Mouse (Mus musculus): ENCODE data around the gene Prss35. TPM values are rescaled to one million over a fixed set of nuclear protein-coding genes. Genes with fewer than 3 reads are reported as not detected.

Gene Prss35
- polyA plus RNA-seq, 1 experiment from 2014 or later = 35.7 TPM

DNA sequence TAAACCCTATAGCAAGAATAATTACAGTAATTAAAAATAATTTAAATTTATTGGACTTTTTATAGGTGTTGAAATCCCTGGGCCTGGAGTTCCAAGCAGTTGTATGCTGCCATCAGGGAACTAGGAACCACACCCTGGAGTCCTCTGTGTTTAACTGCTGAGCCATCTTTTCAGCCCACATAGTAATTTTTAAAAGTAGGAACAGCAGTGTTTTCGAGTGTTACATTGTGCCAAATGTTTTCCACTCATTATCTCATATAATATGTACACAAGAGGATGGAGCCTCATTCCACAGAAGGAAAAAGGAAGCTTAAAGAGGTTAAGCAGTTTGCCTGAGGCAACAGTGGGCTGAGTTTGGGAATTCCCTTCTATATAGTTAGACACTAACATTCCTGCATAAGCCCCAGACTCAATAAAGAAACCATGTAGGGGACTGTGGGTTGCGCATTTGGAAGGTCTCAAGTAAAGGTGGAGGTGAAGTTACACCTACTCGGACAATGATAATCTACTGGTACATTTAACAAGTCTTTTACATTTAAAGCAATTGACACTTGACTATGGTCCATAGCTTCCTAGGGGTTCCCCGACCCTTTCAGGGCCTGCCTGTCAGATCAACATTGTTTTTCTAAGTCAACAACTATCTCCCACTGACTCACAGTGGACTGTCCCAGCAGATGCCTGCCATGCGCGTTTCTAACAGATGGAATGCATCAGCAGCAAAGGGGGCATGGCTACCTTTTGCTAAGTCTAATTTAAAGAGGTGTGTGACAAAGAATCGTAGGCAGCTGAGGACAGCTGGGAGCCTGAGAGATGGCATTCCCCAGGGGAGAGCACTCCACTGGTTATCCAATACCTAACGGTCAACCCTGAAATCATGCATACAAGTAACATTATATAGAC, 19.3 kb downstream of the Prss35 start:
- no peak overlapping the region for H3K27ac ChIP-seq (replicated peaks in 1 of 2; ENCODE audit: control insufficient read depth in 1 of 2, insufficient read depth in 1 of 2, low read depth in 2 of 2, low read length in 2 of 2)
- peaks cover 26% of the 10 kb centered on the region for H3K36me3 ChIP-seq (ENCODE audit: control insufficient read depth, insufficient read depth, low read length)
- no peak overlapping the region for H3K9ac ChIP-seq (ENCODE audit: low read length)
- no peaks in the 10 kb centered on the region for H3K27me3 ChIP-seq (ENCODE audit: control insufficient read depth, insufficient read depth, low read length)
- no peak for ATAC-seq (ENCODE audit: insufficient number of reproducible peaks, insufficient read depth, low FRiP score, low read depth)
- no peak overlapping the region for H3K4me2 ChIP-seq (ENCODE audit: low read length)
- no peaks in the 10 kb centered on the region for H3K9me3 ChIP-seq (ENCODE audit: control insufficient read depth, low read length)
- H3K4me1 ChIP-seq (ENCODE audit: control insufficient read depth in 2 of 2, insufficient read depth in 2 of 2, low read length in 2 of 2) = no peaks in the 10 kb centered on the region
- WGBS = 50% methylated on average over 8 of the region's 8 CpGs
- no peak overlapping the region for H3K4me3 ChIP-seq (ENCODE audit: control insufficient read depth in 1 of 2, insufficient read depth in 1 of 2, low read depth in 1 of 2, low read length in 2 of 2)

DNA sequence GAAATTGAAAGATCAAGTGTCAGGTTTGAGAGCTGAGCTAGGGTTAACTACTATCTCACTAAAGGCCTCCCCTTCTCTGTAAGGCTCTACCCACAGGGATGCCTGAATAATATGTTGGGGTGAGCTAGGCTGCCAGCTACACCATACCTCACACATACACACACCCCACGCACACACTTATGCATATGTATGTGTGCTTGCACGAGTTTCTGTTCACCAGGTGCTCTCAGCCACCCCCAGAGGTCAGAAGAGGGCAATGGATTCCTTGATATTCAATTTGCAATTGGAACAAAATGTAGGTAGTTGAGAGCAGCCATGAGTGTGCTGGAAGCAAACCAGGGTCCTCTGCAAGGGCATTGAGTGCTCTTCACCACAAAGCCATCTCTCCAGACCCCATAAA, 20.6 kb downstream of the Prss35 start:
- H3K4me1 ChIP-seq (ENCODE audit: control insufficient read depth in 2 of 2, insufficient read depth in 2 of 2, low read length in 2 of 2) = no peaks in the 10 kb centered on the region
- H3K9ac ChIP-seq (ENCODE audit: low read length) = no peak overlapping the region
- no peak overlapping the region for H3K27ac ChIP-seq (replicated peaks in 1 of 2; ENCODE audit: control insufficient read depth in 1 of 2, insufficient read depth in 1 of 2, low read depth in 2 of 2, low read length in 2 of 2)
- H3K4me2 ChIP-seq (ENCODE audit: low read length) = no peak overlapping the region
- 58% methylated on average over 2 of the region's 2 CpGs for WGBS
- no peaks in the 10 kb centered on the region for H3K9me3 ChIP-seq (ENCODE audit: control insufficient read depth, low read length)
- no peak overlapping the region for H3K4me3 ChIP-seq (ENCODE audit: control insufficient read depth in 1 of 2, insufficient read depth in 1 of 2, low read depth in 1 of 2, low read length in 2 of 2)
- H3K36me3 ChIP-seq (ENCODE audit: control insufficient read depth, insufficient read depth, low read length) = peaks cover 35% of the 10 kb centered on the region
- no peaks in the 10 kb centered on the region for H3K27me3 ChIP-seq (ENCODE audit: control insufficient read depth, insufficient read depth, low read length)
- ATAC-seq (ENCODE audit: insufficient number of reproducible peaks, insufficient read depth, low FRiP score, low read depth) = no peak

DNA sequence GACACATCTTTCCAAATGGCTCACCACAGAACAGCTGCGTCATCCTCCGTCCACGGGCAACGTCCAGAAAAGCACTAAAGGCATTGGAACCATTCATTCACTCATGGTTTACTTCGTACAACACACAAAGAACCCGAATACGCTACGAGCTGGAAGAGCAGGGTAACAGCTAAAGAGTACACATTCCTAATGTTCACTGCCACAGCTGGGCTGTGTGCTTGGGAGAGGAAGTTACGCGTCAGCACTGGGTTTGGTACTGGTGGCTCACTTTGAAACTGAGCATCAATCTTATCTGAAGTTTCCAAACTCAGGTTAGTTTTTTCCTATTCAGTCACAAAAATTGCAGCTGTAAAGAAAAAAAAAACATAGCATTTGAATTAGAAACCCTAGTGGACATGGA, 23.5 kb downstream of the Prss35 start:
- ATAC-seq (ENCODE audit: insufficient number of reproducible peaks, insufficient read depth, low FRiP score, low read depth) = no peak

DNA sequence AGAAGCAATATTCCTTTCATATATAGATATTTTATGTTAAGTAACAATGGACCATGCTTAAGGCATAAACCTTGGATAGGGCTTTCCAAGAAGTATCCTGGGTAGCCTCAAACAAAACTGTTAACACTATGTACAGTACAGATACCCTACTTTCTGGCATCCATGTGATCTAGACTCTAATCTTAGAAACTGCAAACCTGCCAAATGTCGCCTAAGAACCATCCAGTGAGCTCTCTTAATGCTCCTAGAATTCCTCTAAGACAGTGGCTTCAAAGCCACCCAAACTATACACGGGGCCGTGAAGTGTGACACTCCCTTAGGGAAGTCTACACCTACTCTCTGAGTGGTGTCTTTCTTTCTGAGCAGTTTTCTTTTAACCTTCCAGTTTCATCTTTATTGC, 29.4 kb downstream of the Prss35 start:
- ATAC-seq (ENCODE audit: insufficient number of reproducible peaks, insufficient read depth, low FRiP score, low read depth) = no peak
- H3K9me3 ChIP-seq (ENCODE audit: control insufficient read depth, low read length) = no peaks in the 10 kb centered on the region
- H3K4me1 ChIP-seq (ENCODE audit: control insufficient read depth in 2 of 2, insufficient read depth in 2 of 2, low read length in 2 of 2) = 0 out of 4 replicates have a peak, but pooled peaks cover 0 to 5% of the 10 kb centered on the region in 2 experiments
- no peak overlapping the region for H3K9ac ChIP-seq (ENCODE audit: low read length)
- peaks cover 89% of the 10 kb centered on the region for H3K36me3 ChIP-seq (ENCODE audit: control insufficient read depth, insufficient read depth, low read length)
- no peaks in the 10 kb centered on the region for H3K27me3 ChIP-seq (ENCODE audit: control insufficient read depth, insufficient read depth, low read length)
- H3K4me3 ChIP-seq (ENCODE audit: control insufficient read depth in 1 of 2, insufficient read depth in 1 of 2, low read depth in 1 of 2, low read length in 2 of 2) = no peak overlapping the region
- no peak overlapping the region for H3K27ac ChIP-seq (replicated peaks in 1 of 2; ENCODE audit: control insufficient read depth in 1 of 2, insufficient read depth in 1 of 2, low read depth in 2 of 2, low read length in 2 of 2)
- no peak overlapping the region for H3K4me2 ChIP-seq (ENCODE audit: low read length)
- WGBS = 57% methylated on average over 3 of the region's 3 CpGs

More for the DNA sequence above, 23.5 kb downstream of the Prss35 start:
- Histone ChIP-seq H3K4me1 (ENCODE audit: control insufficient read depth in 2 of 2, insufficient read depth in 2 of 2, low read length in 2 of 2) (no peaks in the 10 kb centered on the region), H3K9ac (ENCODE audit: low read length) (no peak overlapping the region), H3K4me3 (ENCODE audit: control insufficient read depth in 1 of 2, insufficient read depth in 1 of 2, low read depth in 1 of 2, low read length in 2 of 2) (no peak overlapping the region), H3K4me2 (ENCODE audit: low read length) (no peak overlapping the region), H3K9me3 (ENCODE audit: control insufficient read depth, low read length) (no peaks in the 10 kb centered on the region), H3K27me3 (ENCODE audit: control insufficient read depth, insufficient read depth, low read length) (no peaks in the 10 kb centered on the region), H3K36me3 (ENCODE audit: control insufficient read depth, insufficient read depth, low read length) (peaks cover 63% of the 10 kb centered on the region), H3K27ac (replicated peaks in 1 of 2; ENCODE audit: control insufficient read depth in 1 of 2, insufficient read depth in 1 of 2, low read depth in 2 of 2, low read length in 2 of 2) (no peak overlapping the region)
- 70% methylated on average over 10 of the region's 10 CpGs for WGBS

GRCm38 (mm10) chr9:86773996-86774395, 30.5 kb downstream of the Prss35 start:
- ATAC-seq (ENCODE audit: insufficient number of reproducible peaks, insufficient read depth, low FRiP score, low read depth) = no peak
- Histone ChIP-seq H3K9me3 (ENCODE audit: control insufficient read depth, low read length) (no peaks in the 10 kb centered on the region), H3K27me3 (ENCODE audit: control insufficient read depth, insufficient read depth, low read length) (no peaks in the 10 kb centered on the region), H3K4me3 (ENCODE audit: control insufficient read depth in 1 of 2, insufficient read depth in 1 of 2, low read depth in 1 of 2, low read length in 2 of 2) (no peak overlapping the region), H3K27ac (replicated peaks in 1 of 2; ENCODE audit: control insufficient read depth in 1 of 2, insufficient read depth in 1 of 2, low read depth in 2 of 2, low read length in 2 of 2) (no peak overlapping the region), H3K4me1 (ENCODE audit: control insufficient read depth in 2 of 2, insufficient read depth in 2 of 2, low read length in 2 of 2) (0 out of 4 replicates have a peak, but pooled peaks cover 0 to 5% of the 10 kb centered on the region in 2 experiments), H3K4me2 (ENCODE audit: low read length) (no peak overlapping the region), H3K9ac (ENCODE audit: low read length) (no peak overlapping the region), H3K36me3 (ENCODE audit: control insufficient read depth, insufficient read depth, low read length) (peaks cover 92% of the 10 kb centered on the region)
- WGBS = 72% methylated on average over 8 of the region's 8 CpGs

- Histone ChIP-seq H3K9me3 (ENCODE audit: control insufficient read depth, low read length) (no peaks in the 10 kb centered on the region), H3K36me3 (ENCODE audit: control insufficient read depth, insufficient read depth, low read length) (peaks cover 94% of the 10 kb centered on the region), H3K4me1 (ENCODE audit: control insufficient read depth in 2 of 2, insufficient read depth in 2 of 2, low read length in 2 of 2) (0 out of 4 replicates have a peak, but pooled peaks cover 0 to 5% of the 10 kb centered on the region in 2 experiments), H3K4me3 (ENCODE audit: control insufficient read depth in 1 of 2, insufficient read depth in 1 of 2, low read depth in 1 of 2, low read length in 2 of 2) (no peak overlapping the region), H3K27ac (replicated peaks in 1 of 2; ENCODE audit: control insufficient read depth in 1 of 2, insufficient read depth in 1 of 2, low read depth in 2 of 2, low read length in 2 of 2) (no peak overlapping the region), H3K9ac (ENCODE audit: low read length) (no peak overlapping the region), H3K27me3 (ENCODE audit: control insufficient read depth, insufficient read depth, low read length) (no peaks in the 10 kb centered on the region), H3K4me2 (ENCODE audit: low read length) (no peak overlapping the region)
- no peak for ATAC-seq (ENCODE audit: insufficient number of reproducible peaks, insufficient read depth, low FRiP score, low read depth)
- 92% methylated on average over 6 of the region's 6 CpGs for WGBS
Measured at GRCm38 (mm10) chr9:86775374-86775773, 31.9 kb downstream of the Prss35 start.

DNA sequence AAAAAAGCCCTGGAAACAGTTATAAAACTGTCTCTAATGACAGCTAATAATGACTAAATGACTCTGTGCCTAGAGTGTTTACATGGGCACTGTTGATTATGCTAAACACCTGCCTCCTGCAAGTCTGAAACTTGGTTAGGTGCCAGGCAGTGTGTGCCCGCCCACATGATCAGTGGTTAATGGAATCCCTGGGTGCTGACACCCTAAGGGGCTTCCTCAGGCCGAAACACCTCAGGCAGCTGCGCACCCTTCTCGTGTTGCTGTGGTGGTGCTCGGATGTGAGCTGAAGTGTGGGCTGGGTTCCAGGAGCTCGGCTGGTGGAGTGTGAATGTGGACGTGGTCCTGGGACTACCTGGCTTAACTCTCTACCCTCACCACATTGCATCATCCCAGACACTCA, 33.9 kb downstream of the Prss35 start:
- no peak overlapping the region for H3K27ac ChIP-seq (replicated peaks in 1 of 2; ENCODE audit: control insufficient read depth in 1 of 2, insufficient read depth in 1 of 2, low read depth in 2 of 2, low read length in 2 of 2)
- H3K36me3 ChIP-seq (ENCODE audit: control insufficient read depth, insufficient read depth, low read length) = peaks cover 92% of the 10 kb centered on the region
- H3K4me1 ChIP-seq (ENCODE audit: control insufficient read depth in 2 of 2, insufficient read depth in 2 of 2, low read length in 2 of 2) = 0 out of 4 replicates have a peak, but pooled peaks cover 0 to 5% of the 10 kb centered on the region in 2 experiments
- no peak overlapping the region for H3K4me2 ChIP-seq (ENCODE audit: low read length)
- no peak overlapping the region for H3K9ac ChIP-seq (ENCODE audit: low read length)
- H3K27me3 ChIP-seq (ENCODE audit: control insufficient read depth, insufficient read depth, low read length) = no peaks in the 10 kb centered on the region
- no peak overlapping the region for H3K4me3 ChIP-seq (ENCODE audit: control insufficient read depth in 1 of 2, insufficient read depth in 1 of 2, low read depth in 1 of 2, low read length in 2 of 2)
- no peaks in the 10 kb centered on the region for H3K9me3 ChIP-seq (ENCODE audit: control insufficient read depth, low read length)
- WGBS = 57% methylated on average over 7 of the region's 7 CpGs
- no peak for ATAC-seq (ENCODE audit: insufficient number of reproducible peaks, insufficient read depth, low FRiP score, low read depth)

Measured in heart, embryonic 14.5 days (tissue).